Mouse (Mus musculus) hindbrain, embryonic 13.5 days (tissue): ENCODE data around the gene Insyn1. TPM values are rescaled to one million over a fixed set of nuclear protein-coding genes. Genes with fewer than 3 reads are reported as not detected.

Experiments used
- ATAC-seq: fragments of 200-750 bp; cut with Nextera tagmentation; 2 replicates; pipeline ENCODE4 v1.8.0; 2017; ENCODE audit warnings: moderate TSS enrichment; ENCODE audit not compliant: low FRiP score
- H3K27ac ChIP-seq: fragments of 300-500 bp; sonication (generic); 2 replicates; pipeline ENCODE4 v1.5.1; 2015; ENCODE audit warnings: inconsistent platforms, mild to moderate bottlenecking, moderate library complexity
- H3K27me3 ChIP-seq: fragments of 300-500 bp; sonication (generic); 2 replicates; pipeline ENCODE4 v1.6.1; 2015; ENCODE audit warnings: mild to moderate bottlenecking, inconsistent platforms
- H3K36me3 ChIP-seq: fragments of 300-500 bp; sonication (generic); 2 replicates; pipeline ENCODE4 v1.6.1; 2015; ENCODE audit warnings: mild to moderate bottlenecking, inconsistent platforms
- H3K4me1 ChIP-seq: fragments of 300-500 bp; sonication (generic); replicated peaks from 2 replicates; pipeline ENCODE4 v1.6.1; 2015; ENCODE audit warnings: inconsistent platforms
- H3K4me2 ChIP-seq: fragments of 300-500 bp; sonication (generic); 2 replicates; pipeline ENCODE4 v1.6.1; 2015; ENCODE audit warnings: inconsistent platforms, mild to moderate bottlenecking, moderate library complexity
- H3K4me3 ChIP-seq: fragments of 300-500 bp; sonication (generic); 2 replicates; pipeline ENCODE4 v1.5.1; 2015; ENCODE audit warnings: mild to moderate bottlenecking, inconsistent platforms
- H3K9ac ChIP-seq: fragments of 300-500 bp; sonication (generic); 2 replicates; pipeline ENCODE4 v1.6.1; 2015; ENCODE audit warnings: mild to moderate bottlenecking, inconsistent platforms
- H3K9me3 ChIP-seq: fragments of 300-500 bp; sonication (generic); 2 replicates; pipeline ENCODE4 v1.6.1; 2016; ENCODE audit warnings: inconsistent platforms
- WGBS: fragments of 180-500 bp; shearing (Covaris S2); methylation state at CpG from one replicate; pipeline ENCODE4 v1.1.7; 2015; 5-methylcytosine and 5-hydroxymethylcytosine counted together
- polyA plus RNA-seq: library from polyadenylated mRNA; unstranded; fragments of >200 nt; fragmentation: Nextera tagmentation; extraction: Ambion mirVana; gene quantifications from 2 replicates; pipeline ENCODE4 v1.2.1, GENCODE M21; 2015

Insyn1 gene
- polyA plus RNA-seq, 1 experiment from 2014 or later, result 6.8 TPM

- Histone ChIP-seq H3K4me3 (no peak overlapping the region), H3K4me2 (no peak overlapping the region), H3K4me1 (peaks cover 23% of the 10 kb centered on the region), H3K27ac (no peak overlapping the region), H3K36me3 (peaks cover 29% of the 10 kb centered on the region), H3K27me3 (no peaks in the 10 kb centered on the region), H3K9ac (no peak overlapping the region), H3K9me3 (no peaks in the 10 kb centered on the region)
- 69% methylated on average over 4 of the region's 4 CpGs for WGBS
- ATAC-seq, result no peak
Measured at GRCm38 (mm10) chr9:58521883-58522423, 33.5 kb downstream of the Insyn1 start.

GRCm38 (mm10) chr9:58525108-58525507, 36.7 kb downstream of the Insyn1 start:
- no peak overlapping the region for H3K4me2 ChIP-seq
- H3K9ac ChIP-seq, result no peak overlapping the region
- H3K27me3 ChIP-seq, result no peaks in the 10 kb centered on the region
- peaks cover 56% of the 10 kb centered on the region for H3K36me3 ChIP-seq
- H3K27ac ChIP-seq, result no peak overlapping the region
- H3K4me1 ChIP-seq, result peaks cover 16% of the 10 kb centered on the region; the same call in 1 of the 2 replicates
- H3K9me3 ChIP-seq, result no peaks in the 10 kb centered on the region
- H3K4me3 ChIP-seq, result no peak overlapping the region
- 94% methylated on average over 4 of the region's 4 CpGs for WGBS
- no peak for ATAC-seq

GRCm38 (mm10) chr9:58527841-58528240, 39.4 kb downstream of the Insyn1 start:
- WGBS, result 45% methylated on average over 4 of the region's 4 CpGs

GRCm38 (mm10) chr9:58530407-58530806, 42.0 kb downstream of the Insyn1 start:
- Histone ChIP-seq H3K4me1 (peaks cover 16% of the 10 kb centered on the region; the same call in 1 of the 2 replicates), H3K4me2 (no peak overlapping the region), H3K27ac (no peak overlapping the region), H3K4me3 (no peak overlapping the region), H3K36me3 (peaks cover 63% of the 10 kb centered on the region), H3K9me3 (no peaks in the 10 kb centered on the region), H3K9ac (no peak overlapping the region), H3K27me3 (no peaks in the 10 kb centered on the region)
- no peak for ATAC-seq
- WGBS, result 92% methylated on average over 13 of the region's 13 CpGs

More at GRCm38 (mm10) chr9:58527841-58528240, 39.4 kb downstream of the Insyn1 start:
- Histone ChIP-seq H3K4me3 (no peak overlapping the region), H3K27me3 (no peaks in the 10 kb centered on the region), H3K9ac (no peak overlapping the region), H3K36me3 (peaks cover 73% of the 10 kb centered on the region), H3K4me1 (peaks cover 16% of the 10 kb centered on the region; the same call in 1 of the 2 replicates), H3K27ac (no peak overlapping the region), H3K9me3 (no peaks in the 10 kb centered on the region), H3K4me2 (no peak overlapping the region)
- no peak for ATAC-seq

GRCm38 (mm10) chr9:58532236-58532635, 43.8 kb downstream of the Insyn1 start:
- no peak overlapping the region for H3K4me2 ChIP-seq
- 92% methylated on average over 4 of the region's 4 CpGs for WGBS
- H3K9ac ChIP-seq, result 0 out of 2 replicates have a peak overlapping the region, but pooled peaks have one; percentile 29
- no peak overlapping the region for H3K4me3 ChIP-seq
- no peak for ATAC-seq
- no peaks in the 10 kb centered on the region for H3K27me3 ChIP-seq
- H3K36me3 ChIP-seq, result peaks cover 56% of the 10 kb centered on the region
- H3K27ac ChIP-seq, result no peak overlapping the region
- H3K9me3 ChIP-seq, result no peaks in the 10 kb centered on the region
- peaks cover 9% of the 10 kb centered on the region; the same call in 1 of the 2 replicates for H3K4me1 ChIP-seq

- Histone ChIP-seq H3K27ac (no peak overlapping the region), H3K27me3 (no peaks in the 10 kb centered on the region), H3K9me3 (no peaks in the 10 kb centered on the region), H3K9ac (no peak overlapping the region), H3K4me2 (no peak overlapping the region), H3K36me3 (peaks cover 54% of the 10 kb centered on the region), H3K4me3 (no peak overlapping the region), H3K4me1 (no peaks in the 10 kb centered on the region)
- no peak for ATAC-seq
- WGBS, result 87% methylated on average over 6 of the region's 6 CpGs
Measured at GRCm38 (mm10) chr9:58533322-58533721, 44.9 kb downstream of the Insyn1 start.

GRCm38 (mm10) chr9:58534766-58535165, 46.4 kb downstream of the Insyn1 start:
- H3K4me3 ChIP-seq, result no peak overlapping the region
- no peak overlapping the region for H3K9ac ChIP-seq
- peaks cover 50% of the 10 kb centered on the region for H3K36me3 ChIP-seq
- no peak overlapping the region for H3K4me2 ChIP-seq
- no peaks in the 10 kb centered on the region for H3K4me1 ChIP-seq
- ATAC-seq, result 0 out of 2 replicates have a peak, but pooled peaks have one; percentile 24
- H3K27me3 ChIP-seq, result no peaks in the 10 kb centered on the region
- no peak overlapping the region for H3K27ac ChIP-seq
- 38% methylated on average over 1 of the region's 1 CpGs for WGBS
- H3K9me3 ChIP-seq, result no peaks in the 10 kb centered on the region

- Histone ChIP-seq H3K9me3 (no peaks in the 10 kb centered on the region), H3K27ac (no peak overlapping the region), H3K9ac (no peak overlapping the region), H3K4me2 (no peak overlapping the region), H3K4me3 (no peak overlapping the region), H3K4me1 (no peaks in the 10 kb centered on the region), H3K27me3 (no peaks in the 10 kb centered on the region), H3K36me3 (peaks cover 46% of the 10 kb centered on the region)
- 78% methylated on average over 20 of the region's 20 CpGs for WGBS
- ATAC-seq, result 0 out of 2 replicates have a peak, but pooled peaks have one; percentile 31
Measured at GRCm38 (mm10) chr9:58535447-58536134, 47.2 kb downstream of the Insyn1 start.

- H3K4me2 ChIP-seq, result no peak overlapping the region
- no peak overlapping the region for H3K27ac ChIP-seq
- H3K9ac ChIP-seq, result no peak overlapping the region
- no peaks in the 10 kb centered on the region for H3K9me3 ChIP-seq
- H3K27me3 ChIP-seq, result no peaks in the 10 kb centered on the region
- peaks cover 34% of the 10 kb centered on the region for H3K36me3 ChIP-seq
- WGBS, result 83% methylated on average over 3 of the region's 3 CpGs
- H3K4me1 ChIP-seq, result peaks cover 17% of the 10 kb centered on the region
- H3K4me3 ChIP-seq, result no peak overlapping the region
- ATAC-seq, result no peak
Measured at GRCm38 (mm10) chr9:58537774-58538173, 49.4 kb downstream of the Insyn1 start.

GRCm38 (mm10) chr9:58539886-58540285, 51.5 kb downstream of the Insyn1 start:
- no peaks in the 10 kb centered on the region for H3K9me3 ChIP-seq
- 52% methylated on average over 5 of the region's 5 CpGs for WGBS
- H3K4me1 ChIP-seq, result peaks cover 23% of the 10 kb centered on the region
- H3K27me3 ChIP-seq, result no peaks in the 10 kb centered on the region
- no peak overlapping the region for H3K4me2 ChIP-seq
- no peak overlapping the region for H3K4me3 ChIP-seq
- H3K36me3 ChIP-seq, result peaks cover 31% of the 10 kb centered on the region
- no peak overlapping the region for H3K9ac ChIP-seq
- H3K27ac ChIP-seq, result no peak overlapping the region
- peak; percentile 38; the same call in 1 of the 2 replicates for ATAC-seq

GRCm38 (mm10) chr9:58541895-58542338, 53.5 kb downstream of the Insyn1 start:
- Histone ChIP-seq H3K4me2 (no peak overlapping the region), H3K27me3 (no peaks in the 10 kb centered on the region), H3K36me3 (peaks cover 22% of the 10 kb centered on the region), H3K27ac (peak overlapping the region; percentile 55), H3K9ac (peak overlapping the region; percentile 36; the same call in 1 of the 2 replicates), H3K4me1 (peaks cover 32% of the 10 kb centered on the region), H3K9me3 (no peaks in the 10 kb centered on the region), H3K4me3 (no peak overlapping the region)
- WGBS, result 56% methylated on average over 6 of the region's 6 CpGs
- ATAC-seq, result no peak

- 68% methylated on average over 4 of the region's 4 CpGs for WGBS
- peak overlapping the region; percentile 51; the same call in 1 of the 2 replicates for H3K9ac ChIP-seq
- H3K9me3 ChIP-seq, result no peaks in the 10 kb centered on the region
- H3K4me1 ChIP-seq, result peaks cover 59% of the 10 kb centered on the region
- no peak overlapping the region; the same call in 1 of the 2 replicates for H3K27ac ChIP-seq
- 0 out of 2 replicates have a peak overlapping the region, but pooled peaks have one; percentile 17 for H3K4me3 ChIP-seq
- H3K4me2 ChIP-seq, result peak overlapping the region; percentile 23; the same call in 1 of the 2 replicates
- no peaks in the 10 kb centered on the region for H3K27me3 ChIP-seq
- H3K36me3 ChIP-seq, result 0 out of 2 replicates have a peak, but pooled peaks cover 3% of the 10 kb centered on the region
- no peak for ATAC-seq
Measured at GRCm38 (mm10) chr9:58544879-58545324, 56.5 kb downstream of the Insyn1 start.
